Mouse (Mus musculus) liver, adult 2 months (tissue): ENCODE measurements at regions not wholly inside any gene's neighbourhood (a gene's known extent, or its start where the extent isn't known, plus 50 kb on each side); places are given as distances from the start of the nearest gene placed in this dataset.
A peak's percentile ranks its signal among the peaks of the same experiment; 100 is the strongest.

Experiments
- DNase-seq: peaks from one replicate; pipeline ENCODE4 v3.0.0-alpha.2; 2011; ENCODE audit warnings: low read depth, low spot score; ENCODE audit errors: extremely low read depth
- H3K27ac ChIP-seq: fragments of 200-500 bp; replicated peaks from 2 replicates; pipeline ENCODE4 v1.5.1; 2012; ENCODE audit warnings: low read depth, mild to moderate bottlenecking, control low read depth, inconsistent platforms, low read length; ENCODE audit not compliant: insufficient read depth
- H3K27me3 ChIP-seq: fragments of 200-500 bp; 2 replicates; pipeline ENCODE4 v1.6.1; 2012; ENCODE audit warnings: mild to moderate bottlenecking, moderate library complexity, low read length, inconsistent platforms; ENCODE audit not compliant: control insufficient read depth, insufficient read depth
- H3K36me3 ChIP-seq: fragments of 200-500 bp; 2 replicates; pipeline ENCODE4 v1.6.1; 2012; ENCODE audit warnings: low read length, inconsistent platforms; ENCODE audit not compliant: control insufficient read depth, insufficient read depth
- H3K4me1 ChIP-seq: fragments of 200-500 bp; 2 replicates; pipeline ENCODE4 v1.6.1; 2011; ENCODE audit warnings: low read length; ENCODE audit not compliant: control insufficient read depth, insufficient read depth
- H3K4me3 ChIP-seq: fragments of 200-500 bp; 2 replicates; pipeline ENCODE4 v1.5.1; 2011; ENCODE audit warnings: low read depth, mild to moderate bottlenecking, control low read depth, low read length, moderate library complexity; ENCODE audit not compliant: insufficient read depth
- H3K79me2 ChIP-seq: fragments of 200-500 bp; 2 replicates; pipeline ENCODE4 v1.6.1; 2012; ENCODE audit warnings: inconsistent platforms, mild to moderate bottlenecking, low read length, moderate library complexity; ENCODE audit not compliant: control insufficient read depth, insufficient read depth
- H3K9ac ChIP-seq: fragments of 200-500 bp; 2 replicates; pipeline ENCODE4 v1.6.1; 2012; ENCODE audit warnings: low read depth, mild to moderate bottlenecking, control low read depth, inconsistent platforms, low read length
- CTCF ChIP-seq: fragments of 200-500 bp; IDR thresholded peaks from 2 replicates; pipeline ENCODE4 v1.5.1; 2011; ENCODE audit warnings: low read depth, low read length, control low read depth
- POLR2A ChIP-seq: fragments of 200-500 bp; IDR thresholded peaks from 2 replicates; pipeline ENCODE4 v1.6.1; 2011; ENCODE audit warnings: low read length, control low read depth; ENCODE audit not compliant: insufficient read depth; ENCODE audit errors: extremely low read depth
- WGBS: fragments of 180-500 bp; shearing (Covaris S2); methylation state at CpG from one replicate; pipeline ENCODE4 v1.1.7; 2018; 5-methylcytosine and 5-hydroxymethylcytosine counted together

- no peak for TF ChIP-seq CTCF
- no peak for TF ChIP-seq POLR2A
- H3K79me2 ChIP-seq: no peaks in the 10 kb centered on the region
- peak; percentile 76 for DNase-seq
- no peaks in the 10 kb centered on the region for H3K27me3 ChIP-seq
- H3K27ac ChIP-seq: no peak overlapping the region
- no peaks in the 10 kb centered on the region; the same call in 1 of the 2 replicates for H3K4me1 ChIP-seq
- H3K36me3 ChIP-seq: no peaks in the 10 kb centered on the region
- no peak overlapping the region for H3K9ac ChIP-seq
- WGBS: 53% methylated on average over 8 of the region's 8 CpGs
- no peak overlapping the region for H3K4me3 ChIP-seq
Observed at GRCm38 (mm10) chr15:96031085-96031780, 240.6 kb downstream of the Ano6 start.

- no peak for DNase-seq
- H3K9ac ChIP-seq: no peak overlapping the region
- H3K27me3 ChIP-seq: no peaks in the 10 kb centered on the region
- H3K4me3 ChIP-seq: no peak overlapping the region
- 24% methylated on average over 12 of the region's 12 CpGs for WGBS
- no peaks in the 10 kb centered on the region for H3K79me2 ChIP-seq
- no peak overlapping the region for H3K27ac ChIP-seq
- H3K36me3 ChIP-seq: no peaks in the 10 kb centered on the region
- H3K4me1 ChIP-seq: no peaks in the 10 kb centered on the region; the same call in 1 of the 2 replicates
- TF ChIP-seq CTCF (no peak), POLR2A (no peak)
Observed at GRCm38 (mm10) chr15:96035273-96035672, 244.6 kb downstream of the Ano6 start.

- H3K27ac ChIP-seq: no peak overlapping the region
- no peaks in the 10 kb centered on the region for H3K36me3 ChIP-seq
- no peaks in the 10 kb centered on the region for H3K27me3 ChIP-seq
- TF ChIP-seq POLR2A: no peak
- no peak for TF ChIP-seq CTCF
- no peak overlapping the region for H3K9ac ChIP-seq
- WGBS: 67% methylated on average over 3 of the region's 3 CpGs
- H3K4me1 ChIP-seq: no peaks in the 10 kb centered on the region
- H3K79me2 ChIP-seq: no peaks in the 10 kb centered on the region
- no peak overlapping the region for H3K4me3 ChIP-seq
- DNase-seq: no peak
Observed at GRCm38 (mm10) chr15:96045561-96045960, 241.8 kb upstream of the Arid2 start.

GRCm38 (mm10) chr15:96046651-96047050 lies 240.7 kb upstream of the Arid2 start:
- Histone ChIP-seq H3K79me2 (no peaks in the 10 kb centered on the region), H3K9ac (no peak overlapping the region), H3K27ac (no peak overlapping the region), H3K36me3 (no peaks in the 10 kb centered on the region), H3K4me3 (no peak overlapping the region), H3K4me1 (no peaks in the 10 kb centered on the region), H3K27me3 (no peaks in the 10 kb centered on the region)
- WGBS: 89% methylated on average over 5 of the region's 5 CpGs
- no peak for TF ChIP-seq CTCF
- no peak for TF ChIP-seq POLR2A
- DNase-seq: no peak

- WGBS: 65% methylated on average over 4 of the region's 4 CpGs
- Histone ChIP-seq H3K36me3 (no peaks in the 10 kb centered on the region), H3K4me1 (no peaks in the 10 kb centered on the region), H3K79me2 (no peaks in the 10 kb centered on the region), H3K4me3 (no peak overlapping the region), H3K9ac (no peak overlapping the region), H3K27ac (no peak overlapping the region), H3K27me3 (no peaks in the 10 kb centered on the region)
- no peak for DNase-seq
- no peak for TF ChIP-seq POLR2A
- no peak for TF ChIP-seq CTCF
Observed at GRCm38 (mm10) chr15:96050416-96050815, 236.9 kb upstream of the Arid2 start.

GRCm38 (mm10) chr15:96052586-96052985 lies 234.7 kb upstream of the Arid2 start:
- Histone ChIP-seq H3K27me3 (no peaks in the 10 kb centered on the region), H3K4me3 (no peak overlapping the region), H3K9ac (no peak overlapping the region), H3K4me1 (no peaks in the 10 kb centered on the region), H3K79me2 (no peaks in the 10 kb centered on the region), H3K27ac (no peak overlapping the region), H3K36me3 (no peaks in the 10 kb centered on the region)
- 69% methylated on average over 5 of the region's 5 CpGs for WGBS
- DNase-seq: no peak
- TF ChIP-seq CTCF (no peak), POLR2A (no peak)
